Mouse (Mus musculus) kidney, adult 9 months (tissue): ENCODE results near the gene Synj1.
A peak's percentile ranks its signal among the peaks of the same experiment; 100 is the strongest.

Source experiments
- DNase-seq: peaks from one replicate; pipeline ENCODE4 v3.0.0; 2022

Gene Synj1

DNA sequence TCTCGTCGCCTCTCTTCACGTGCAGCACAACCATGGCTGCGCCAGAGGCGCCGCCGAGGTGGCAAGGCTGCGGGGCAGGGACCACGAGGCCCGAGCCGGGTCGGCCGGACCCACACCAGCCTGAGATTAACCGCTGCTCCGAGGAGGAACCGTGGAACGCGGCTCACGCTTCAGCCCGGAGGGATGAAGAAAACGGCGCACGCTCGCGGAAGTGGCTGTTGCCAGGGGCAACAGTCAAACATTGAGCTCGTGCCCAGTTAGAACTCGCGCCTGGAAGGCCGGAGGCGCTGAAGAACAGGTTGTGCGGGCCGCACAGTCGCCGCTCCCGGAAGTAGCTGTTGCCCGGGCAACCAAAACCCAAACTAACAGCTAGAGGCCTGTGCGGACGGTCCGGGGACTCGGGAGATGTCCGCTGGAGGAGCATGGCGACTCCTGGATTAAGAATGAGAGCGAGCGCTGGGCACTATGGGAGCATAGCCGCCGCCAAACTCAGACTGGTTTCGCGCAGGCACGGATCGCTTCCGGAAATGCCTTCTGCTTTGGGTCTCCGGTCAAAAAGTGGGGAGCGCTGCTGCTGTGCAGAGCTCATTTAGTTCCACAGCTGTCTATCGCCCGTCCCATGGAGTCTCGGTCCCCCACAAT, 76.3 kb downstream of the Synj1 start, which contains the start of gene Cfap298:
TSS of gene Cfap298 (minus strand) at position 428 of the 642 bp plus-strand sequence.
- peak; percentile 93 for DNase-seq

- DNase-seq = peak; percentile 66
Observed at GRCm38 (mm10) chr16:90934193-90934686, 76.9 kb downstream of the Synj1 start.

DNA sequence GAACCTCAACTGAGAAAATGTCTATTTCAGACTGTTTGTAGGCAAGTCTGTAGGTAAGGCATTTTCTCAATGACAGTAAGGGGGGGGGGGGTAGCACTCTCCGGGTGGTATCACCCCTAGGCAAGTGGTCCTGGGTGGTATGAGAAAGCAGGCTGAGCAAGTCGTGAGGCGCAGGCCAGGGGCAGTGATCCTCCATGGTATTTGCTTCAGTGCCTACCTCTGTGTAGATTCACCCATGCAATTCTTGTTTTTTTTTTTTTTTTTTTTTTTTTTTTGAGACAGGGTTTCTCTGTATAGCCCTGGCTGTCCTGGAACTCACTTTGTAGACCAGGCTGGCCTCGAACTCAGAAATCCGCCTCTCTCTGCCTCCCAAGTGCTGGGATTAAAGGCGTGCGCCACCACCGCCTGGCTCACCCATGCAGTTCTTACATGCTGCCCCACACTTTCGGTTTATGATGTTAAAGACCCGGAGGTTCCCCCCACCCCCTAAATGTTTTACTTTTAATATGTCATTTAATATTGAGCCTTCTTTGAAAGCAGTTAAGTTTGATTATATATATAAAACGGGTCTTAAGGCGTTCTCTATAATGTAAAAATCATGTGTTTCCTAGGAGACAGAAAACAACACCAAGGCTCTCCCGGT, 77.5 kb downstream of the Synj1 start:
- DNase-seq = no peak

DNA sequence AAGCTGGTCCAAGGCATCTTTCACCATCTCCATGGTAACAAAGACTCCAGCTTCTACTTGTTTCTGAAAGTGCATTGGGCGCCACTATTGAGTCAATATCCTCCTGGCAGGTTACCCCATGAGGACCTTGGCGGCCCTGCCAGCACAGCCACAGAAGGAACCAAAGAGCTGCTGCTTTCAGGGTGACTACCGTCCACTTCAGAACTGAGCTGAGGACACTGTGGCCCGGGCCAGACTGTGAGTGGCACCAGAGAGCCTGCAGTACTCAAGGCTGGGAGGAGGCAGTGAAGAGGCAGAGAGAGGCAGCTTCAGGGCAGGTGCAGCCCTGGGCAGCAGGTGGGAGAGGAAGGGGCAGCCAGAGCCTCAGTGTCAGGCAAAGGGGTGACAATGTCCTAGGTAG, 83.7 kb downstream of the Synj1 start:
- no peak for DNase-seq

DNA sequence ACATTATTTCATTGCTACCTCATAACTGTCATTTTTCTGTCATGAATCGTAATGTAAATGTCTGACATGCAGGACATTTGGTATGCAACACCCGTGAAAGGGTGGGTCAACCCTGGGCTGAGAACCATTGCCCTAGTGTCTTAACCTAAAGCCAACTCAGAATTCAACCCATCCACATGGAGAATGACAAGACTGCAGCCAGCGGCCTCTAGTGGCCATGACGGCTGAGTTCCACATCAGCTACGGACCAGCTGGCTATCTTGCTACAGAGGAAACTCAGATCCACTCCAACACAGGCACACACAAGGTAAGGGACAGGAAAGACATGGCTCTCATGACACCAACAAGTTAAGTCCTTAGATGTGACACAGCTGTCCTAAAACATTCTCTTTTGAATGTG, 85.6 kb downstream of the Synj1 start:
- peak; percentile 70 for DNase-seq

- DNase-seq = peak; percentile 53
Observed at GRCm38 (mm10) chr16:90924606-90925370, 86.3 kb downstream of the Synj1 start.

DNA sequence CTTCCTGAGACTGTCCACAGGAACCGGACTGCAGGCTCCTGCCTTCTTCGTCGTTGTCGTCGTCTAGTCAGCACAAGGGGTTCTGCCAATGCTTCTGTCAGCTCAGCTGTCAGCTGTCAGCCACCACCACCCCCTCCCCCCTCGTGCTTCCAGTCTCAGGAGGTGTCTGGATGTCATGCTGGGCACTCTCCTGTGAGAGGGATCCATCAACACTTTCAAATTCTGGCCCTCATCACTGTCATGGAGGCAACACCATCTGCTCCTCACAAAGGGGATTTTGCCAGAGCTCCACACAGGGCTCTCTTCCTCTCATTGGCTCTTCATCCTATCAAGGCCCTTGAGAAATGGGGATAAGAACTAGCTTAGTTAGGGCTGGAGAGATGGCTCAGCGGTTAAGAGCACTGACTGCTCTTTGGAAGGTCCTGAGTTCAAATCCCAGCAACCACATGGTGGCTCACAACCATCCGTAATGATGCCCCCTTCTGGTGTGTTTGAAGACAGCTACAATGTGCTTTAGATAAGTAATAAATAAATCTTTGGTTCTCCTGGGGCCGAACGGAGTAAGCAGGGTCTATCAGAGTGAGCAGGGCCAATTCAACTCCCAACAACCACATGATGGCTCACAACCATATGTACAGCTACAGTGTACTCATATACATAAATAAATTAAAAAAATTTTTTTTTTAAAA, 89.5 kb downstream of the Synj1 start:
- DNase-seq = no peak

DNA sequence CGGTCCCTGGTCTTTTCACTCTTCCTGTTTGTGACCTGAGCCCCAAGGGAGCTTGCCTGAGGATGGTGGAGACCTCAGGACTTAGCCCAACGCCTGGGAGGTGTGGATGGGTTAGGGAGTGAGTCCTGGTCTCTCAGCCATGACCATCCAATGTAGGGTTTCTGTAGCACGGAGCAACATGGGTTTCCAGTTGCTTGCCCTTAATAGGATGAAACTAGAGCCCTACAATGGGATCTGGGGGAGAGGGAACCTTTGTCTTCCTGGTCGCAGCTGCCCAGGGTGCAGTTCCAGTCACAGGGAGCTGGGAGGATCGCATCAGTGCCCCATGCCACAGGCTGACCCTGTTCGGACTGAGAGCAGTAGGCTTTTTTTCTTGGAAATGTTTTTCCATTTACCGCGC, 94.0 kb downstream of the Synj1 start:
- no peak for DNase-seq

DNA sequence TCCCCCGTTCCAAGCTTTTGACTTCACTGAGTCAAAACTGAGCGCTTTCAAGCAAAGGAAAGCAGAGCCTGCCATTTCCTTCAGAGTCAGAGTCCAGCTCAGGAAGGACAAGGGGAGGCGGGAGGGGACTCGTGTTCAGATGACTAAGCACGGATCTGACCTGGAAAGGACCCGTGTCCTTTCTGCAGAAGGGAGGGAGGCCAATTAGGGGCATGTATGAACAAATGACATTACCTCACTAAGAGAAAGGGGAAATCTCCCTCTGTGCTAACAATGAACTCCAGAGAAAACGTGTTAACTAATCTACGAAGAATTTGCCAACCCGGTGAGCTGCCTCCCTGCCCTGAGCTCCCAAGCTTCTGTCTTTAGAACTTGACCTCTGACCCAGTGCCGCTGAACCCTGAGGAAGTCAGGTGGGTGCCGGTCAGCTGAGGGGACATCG, 95.0 kb downstream of the Synj1 start:
- DNase-seq = peak; percentile 71

DNA sequence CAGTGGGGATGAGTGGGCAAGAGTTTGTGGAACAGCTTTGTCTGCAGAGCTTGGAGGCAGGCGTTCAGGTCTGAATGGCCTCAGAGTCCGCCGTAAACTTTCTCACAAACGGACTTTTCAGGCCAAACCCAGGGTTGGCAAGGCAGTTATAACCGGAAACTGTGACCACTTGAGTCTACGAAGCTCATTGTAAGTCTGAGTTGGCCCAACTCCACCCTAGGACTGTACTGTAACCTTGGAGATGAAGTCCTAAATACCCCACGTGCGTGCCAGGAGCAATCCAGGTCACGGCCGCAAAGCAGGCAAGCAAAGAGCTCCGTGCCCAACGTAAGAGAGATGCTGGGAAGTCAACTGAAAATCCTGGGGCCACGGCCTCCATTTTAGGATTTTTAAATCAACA, 99.3 kb downstream of the Synj1 start:
- DNase-seq = peak; percentile 40

- no peak for DNase-seq
Observed at GRCm38 (mm10) chr16:90910855-90911533, 100.1 kb downstream of the Synj1 start.

- DNase-seq = no peak
Observed at GRCm38 (mm10) chr16:90907250-90907649, 103.9 kb downstream of the Synj1 start.

GRCm38 (mm10) chr16:90903300-90903699, 107.8 kb downstream of the Synj1 start:
- DNase-seq = no peak

DNA sequence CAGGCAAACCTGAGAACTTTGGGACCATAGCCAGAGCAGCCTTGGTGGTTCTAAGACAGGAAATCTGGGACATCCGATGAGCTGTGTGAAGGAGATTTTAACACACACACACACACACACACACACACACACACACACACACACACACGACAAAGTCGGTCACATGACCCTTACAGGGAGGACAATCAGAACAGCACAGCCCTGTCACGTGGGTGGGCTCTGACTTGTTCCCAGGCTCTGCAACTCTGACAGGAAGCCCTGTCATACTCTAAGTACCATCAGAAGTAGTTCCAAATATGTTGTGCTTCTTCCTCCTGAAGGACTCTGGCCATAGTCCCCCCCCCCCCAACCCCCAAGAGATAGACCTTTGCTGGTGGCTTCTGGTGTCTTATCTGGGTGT, 109.7 kb downstream of the Synj1 start:
- DNase-seq = peak; percentile 18

DNA sequence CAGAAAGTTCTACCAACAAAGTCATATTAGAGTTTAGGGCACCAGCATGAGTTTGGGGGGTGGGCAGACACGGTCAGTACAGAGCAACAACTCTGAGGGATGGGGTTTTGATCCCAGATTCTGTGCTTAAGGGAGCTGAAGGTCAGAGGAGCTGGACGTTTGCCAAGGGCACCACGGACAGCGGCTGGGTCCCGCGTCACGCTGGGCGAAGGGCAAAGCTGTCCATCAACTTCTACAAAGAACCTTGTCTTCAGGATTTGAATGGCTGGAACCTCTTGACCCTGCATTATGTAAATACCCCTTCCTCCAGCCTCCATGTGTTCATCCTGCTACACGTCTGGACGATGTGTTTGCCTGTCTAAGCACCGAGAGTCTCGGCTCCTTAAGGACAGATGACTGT, 111.6 kb downstream of the Synj1 start:
- DNase-seq = peak; percentile 22

- DNase-seq = peak; percentile 9
Observed at GRCm38 (mm10) chr16:90897651-90898050, 113.5 kb downstream of the Synj1 start.

DNA sequence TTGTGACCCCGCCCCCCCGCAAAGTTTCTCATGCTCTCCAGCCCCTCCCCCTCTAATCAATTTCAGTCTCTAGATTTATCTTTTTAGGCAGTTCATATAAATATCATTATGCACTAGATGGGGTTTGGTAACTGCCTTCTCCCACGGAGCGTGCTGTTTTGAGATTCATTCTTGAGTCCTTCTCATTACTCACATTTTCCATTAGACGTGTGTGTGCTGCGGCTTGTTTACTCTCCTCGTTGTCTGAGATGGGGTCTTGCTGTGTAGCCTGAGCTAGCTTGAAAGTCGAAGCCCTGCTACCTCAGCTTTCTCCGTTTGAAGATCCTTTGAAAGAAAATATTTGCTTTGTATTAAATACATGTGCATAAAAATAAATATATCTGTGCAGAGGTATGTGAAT, 117.3 kb downstream of the Synj1 start:
- no peak for DNase-seq

- DNase-seq = no peak
Observed at GRCm38 (mm10) chr16:90893019-90893418, 118.1 kb downstream of the Synj1 start.

- no peak for DNase-seq
Observed at GRCm38 (mm10) chr16:90892081-90892480, 119.0 kb downstream of the Synj1 start.

- peak; percentile 41 for DNase-seq
Observed at GRCm38 (mm10) chr16:90891601-90892000, 119.5 kb downstream of the Synj1 start.

GRCm38 (mm10) chr16:90890683-90891082, 120.4 kb downstream of the Synj1 start:
- no peak for DNase-seq
